Mouse (Mus musculus): ENCODE measurements around the gene Depdc5. TPM values are rescaled to one million over a fixed set of nuclear protein-coding genes. Genes with fewer than 3 reads are reported as not detected.
"Not testable (repeated sequence)": the region's sequence is repeated elsewhere in the genome, so short reads cannot be mapped to it uniquely, and the experiment has no call there.

The Depdc5 gene
- polyA plus RNA-seq, 1 experiment from 2014 or later: 32.1 TPM

DNA sequence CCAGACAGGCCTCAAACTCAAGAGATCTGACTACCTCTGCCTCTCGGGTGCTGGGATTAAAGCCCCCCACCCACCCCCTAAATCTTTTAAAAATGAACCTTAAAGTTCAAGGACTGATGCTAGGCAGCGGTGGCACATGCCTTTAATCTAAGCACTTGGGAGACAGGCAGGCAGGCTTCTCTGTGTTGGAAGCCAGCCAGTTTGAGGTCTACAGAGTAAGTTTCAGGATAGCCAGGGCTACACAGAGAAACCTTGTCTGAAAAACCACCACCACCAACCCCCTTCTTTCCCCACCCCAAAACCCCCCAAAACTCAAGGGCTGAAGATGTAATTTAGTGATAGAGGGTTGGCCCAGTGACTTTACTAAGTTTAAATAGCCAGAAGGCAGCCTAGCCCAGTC, 165.2 kb downstream of the Depdc5 start:
- H3K27me3 ChIP-seq (replicated peaks; ENCODE audit: control insufficient read depth, insufficient read depth, low read length): no peaks in the 10 kb centered on the region
- peaks cover 4% of the 10 kb centered on the region for H3K36me3 ChIP-seq (ENCODE audit: control insufficient read depth, insufficient read depth)
- H3K27ac ChIP-seq (ENCODE audit: low read length): no peak overlapping the region
- no peak overlapping the region for H3K4me2 ChIP-seq (ENCODE audit: low read length)
- peaks cover 27% of the 10 kb centered on the region for H3K4me1 ChIP-seq (replicated peaks; ENCODE audit: control insufficient read depth, insufficient read depth, low read length)
- 79% methylated on average over 2 of the region's 2 CpGs for WGBS
- ATAC-seq: no peak
- H3K9ac ChIP-seq (replicated peaks; ENCODE audit: low read depth, low read length): no peak overlapping the region
- no peak overlapping the region for H3K4me3 ChIP-seq (replicated peaks; ENCODE audit: low read length)
- no peaks in the 10 kb centered on the region for H3K9me3 ChIP-seq (ENCODE audit: control insufficient read depth, low read length)

DNA sequence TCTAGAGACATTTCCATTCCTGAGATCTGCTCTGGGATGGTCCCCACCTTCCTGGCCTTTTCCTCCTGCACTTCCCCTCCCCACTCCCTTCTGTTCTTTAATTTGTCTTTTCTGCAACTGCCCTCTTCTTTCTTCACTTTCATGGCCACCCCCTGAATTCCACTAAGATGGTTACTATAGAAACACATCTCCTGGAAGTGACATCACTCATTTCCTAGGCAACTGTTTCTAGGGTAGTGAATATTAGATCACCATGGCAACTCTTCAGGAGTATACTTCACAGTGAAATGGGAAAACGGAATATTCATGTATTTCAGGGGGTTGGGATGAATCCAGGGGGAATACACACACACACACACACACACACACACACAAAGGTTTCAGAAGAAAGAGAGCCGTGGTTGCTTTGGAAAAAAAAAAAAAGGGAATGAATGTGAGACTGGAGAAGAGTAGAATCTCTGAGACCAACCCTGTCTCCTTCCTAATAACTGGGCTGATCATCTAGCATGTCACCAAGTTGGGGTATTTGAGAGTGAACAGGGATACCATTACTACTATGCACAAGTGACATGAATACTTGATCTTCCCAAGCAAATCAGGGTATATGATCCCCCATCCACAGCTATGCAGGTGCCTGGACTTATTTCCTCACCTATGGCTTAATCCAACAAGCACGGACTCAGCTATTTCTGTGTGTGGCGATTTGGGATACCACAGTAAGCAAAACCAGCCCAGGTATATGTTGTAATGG, 167.1 kb downstream of the Depdc5 start:
- H3K4me1 ChIP-seq (replicated peaks; ENCODE audit: control insufficient read depth, insufficient read depth, low read length): peaks cover 21% of the 10 kb centered on the region
- H3K9me3 ChIP-seq (ENCODE audit: control insufficient read depth, low read length): no peaks in the 10 kb centered on the region
- H3K4me2 ChIP-seq (ENCODE audit: low read length): peak overlapping the region; percentile 18; the same call in 1 of the 2 replicates
- 45% methylated on average over 4 of the region's 4 CpGs for WGBS
- peak; percentile 86 for ATAC-seq
- no peak overlapping the region for H3K9ac ChIP-seq (replicated peaks; ENCODE audit: low read depth, low read length)
- peaks cover 4% of the 10 kb centered on the region for H3K36me3 ChIP-seq (ENCODE audit: control insufficient read depth, insufficient read depth)
- peak overlapping the region; percentile 66 for H3K27ac ChIP-seq (ENCODE audit: low read length)
- no peaks in the 10 kb centered on the region for H3K27me3 ChIP-seq (replicated peaks; ENCODE audit: control insufficient read depth, insufficient read depth, low read length)
- H3K4me3 ChIP-seq (replicated peaks; ENCODE audit: low read length): no peak overlapping the region

DNA sequence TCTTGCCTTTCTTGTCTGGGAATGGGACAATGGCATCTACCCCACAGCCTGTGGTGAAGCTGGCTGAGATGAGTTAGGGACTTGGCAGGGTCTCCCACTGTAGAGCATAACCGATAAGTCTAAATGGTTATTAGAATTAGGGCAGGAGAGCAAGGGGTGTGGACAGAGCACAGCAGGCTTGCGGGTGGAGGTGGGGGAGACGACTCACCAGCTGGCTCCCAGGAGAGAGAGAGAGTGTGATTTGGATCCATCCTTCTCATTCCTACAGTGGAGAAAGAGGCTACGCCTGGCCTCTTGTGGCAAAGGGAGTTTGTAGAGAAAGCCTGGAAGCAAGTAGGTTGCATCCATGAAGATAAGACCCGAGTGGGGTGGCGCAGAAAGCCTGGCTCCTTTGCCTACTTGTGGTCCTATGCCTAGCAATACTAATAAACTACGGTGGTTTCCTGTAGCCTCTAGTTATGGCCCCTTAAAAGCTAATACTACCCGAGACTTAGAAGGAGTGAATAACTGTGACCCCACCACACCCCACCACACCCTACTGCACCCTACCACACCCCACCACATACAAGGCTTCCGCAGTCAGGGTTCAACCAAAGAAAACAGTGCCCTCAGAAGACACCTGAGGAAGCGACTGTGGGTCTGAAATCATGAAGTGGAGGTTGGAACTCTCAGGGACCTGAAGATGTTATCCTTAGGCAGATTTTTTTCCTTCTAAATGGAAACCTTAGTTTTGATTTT, 168.7 kb downstream of the Depdc5 start:
- no peak overlapping the region for H3K9ac ChIP-seq (replicated peaks; ENCODE audit: low read depth, low read length)
- H3K27me3 ChIP-seq (replicated peaks; ENCODE audit: control insufficient read depth, insufficient read depth, low read length): no peaks in the 10 kb centered on the region
- H3K4me2 ChIP-seq (ENCODE audit: low read length): no peak overlapping the region
- WGBS: 90% methylated on average over 10 of the region's 10 CpGs
- ATAC-seq: no peak
- no peaks in the 10 kb centered on the region for H3K9me3 ChIP-seq (ENCODE audit: control insufficient read depth, low read length)
- no peak overlapping the region for H3K4me3 ChIP-seq (replicated peaks; ENCODE audit: low read length)
- no peak overlapping the region for H3K27ac ChIP-seq (ENCODE audit: low read length)
- peaks cover 17% of the 10 kb centered on the region for H3K4me1 ChIP-seq (replicated peaks; ENCODE audit: control insufficient read depth, insufficient read depth, low read length)
- H3K36me3 ChIP-seq (ENCODE audit: control insufficient read depth, insufficient read depth): peaks cover 4% of the 10 kb centered on the region

DNA sequence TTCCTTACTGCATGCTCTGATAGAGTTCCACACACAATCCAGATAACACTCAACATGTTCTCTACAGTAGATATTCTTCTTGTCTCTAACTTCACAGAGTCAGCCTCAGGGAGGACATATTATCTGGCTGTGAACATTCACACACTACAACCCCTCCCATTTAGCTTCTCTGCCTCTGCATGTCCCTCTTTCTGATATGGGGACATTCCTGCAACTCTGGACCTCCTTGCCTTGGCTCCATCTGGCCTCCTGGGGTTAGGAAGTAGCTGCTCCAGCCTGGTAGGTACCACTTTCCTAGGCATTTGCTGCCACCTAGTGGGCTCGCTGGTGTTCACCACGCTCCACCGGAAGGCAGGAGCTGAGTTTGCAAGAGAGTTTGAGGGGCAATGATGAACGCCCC, 169.6 kb downstream of the Depdc5 start:
- no peaks in the 10 kb centered on the region for H3K27me3 ChIP-seq (replicated peaks; ENCODE audit: control insufficient read depth, insufficient read depth, low read length)
- no peak overlapping the region for H3K27ac ChIP-seq (ENCODE audit: low read length)
- H3K36me3 ChIP-seq (ENCODE audit: control insufficient read depth, insufficient read depth): peaks cover 1% of the 10 kb centered on the region
- H3K9ac ChIP-seq (replicated peaks; ENCODE audit: low read depth, low read length): no peak overlapping the region
- no peak overlapping the region for H3K4me2 ChIP-seq (ENCODE audit: low read length)
- peak; percentile 73 for ATAC-seq
- H3K4me1 ChIP-seq (replicated peaks; ENCODE audit: control insufficient read depth, insufficient read depth, low read length): peaks cover 17% of the 10 kb centered on the region
- 2% methylated on average over 4 of the region's 4 CpGs for WGBS
- H3K9me3 ChIP-seq (ENCODE audit: control insufficient read depth, low read length): no peaks in the 10 kb centered on the region
- no peak overlapping the region for H3K4me3 ChIP-seq (replicated peaks; ENCODE audit: low read length)

DNA sequence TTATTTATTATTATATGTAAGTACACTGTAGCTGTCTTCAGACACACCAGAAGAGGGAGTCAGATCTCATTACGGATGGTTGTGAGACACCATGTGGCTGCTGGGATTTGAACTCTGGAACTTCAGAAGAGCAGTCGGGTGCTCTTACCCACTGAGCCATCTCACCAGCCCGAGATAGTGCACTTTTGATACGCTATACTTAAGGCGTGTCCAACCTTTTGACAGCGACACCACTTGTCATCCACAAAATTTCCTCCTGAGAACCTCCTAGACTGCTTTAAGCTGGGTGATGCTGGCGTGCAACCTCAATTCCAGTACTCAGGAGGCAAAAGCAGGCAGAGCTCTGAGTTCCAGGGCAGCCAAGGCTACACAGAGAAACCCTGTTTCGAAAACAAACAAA, 170.1 kb downstream of the Depdc5 start:
- not testable (repeated sequence) for H3K4me3 ChIP-seq (replicated peaks; ENCODE audit: low read length); H3K27ac ChIP-seq (ENCODE audit: low read length); H3K27me3 ChIP-seq (replicated peaks; ENCODE audit: control insufficient read depth, insufficient read depth, low read length); H3K9me3 ChIP-seq (ENCODE audit: control insufficient read depth, low read length); H3K9ac ChIP-seq (replicated peaks; ENCODE audit: low read depth, low read length); H3K36me3 ChIP-seq (ENCODE audit: control insufficient read depth, insufficient read depth); H3K4me2 ChIP-seq (ENCODE audit: low read length); ATAC-seq
- peaks cover 17% of the 10 kb centered on the region for H3K4me1 ChIP-seq (replicated peaks; ENCODE audit: control insufficient read depth, insufficient read depth, low read length)
- 48% methylated on average over 8 of the region's 8 CpGs for WGBS

DNA sequence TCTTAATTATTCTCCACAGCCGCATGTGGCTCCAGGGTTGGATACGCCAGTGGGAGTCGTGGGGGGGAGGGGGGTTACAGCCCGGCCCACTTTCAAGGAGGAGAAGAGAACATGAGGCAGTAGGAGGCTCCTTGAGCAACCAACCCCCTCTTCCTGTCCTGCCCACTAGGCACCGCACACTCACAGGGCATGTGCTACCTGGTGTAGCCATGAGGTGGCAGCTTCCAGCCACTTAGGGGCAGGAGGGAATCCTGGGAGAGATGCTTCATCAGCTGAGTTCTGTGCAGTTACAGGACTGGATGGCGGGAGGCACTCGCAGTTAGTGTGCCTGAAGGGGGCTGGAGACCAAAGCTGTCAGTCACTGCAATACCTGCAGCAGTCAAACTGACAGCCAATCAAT, 170.6 kb downstream of the Depdc5 start:
- no peaks in the 10 kb centered on the region for H3K36me3 ChIP-seq (ENCODE audit: control insufficient read depth, insufficient read depth)
- H3K27me3 ChIP-seq (replicated peaks; ENCODE audit: control insufficient read depth, insufficient read depth, low read length): no peaks in the 10 kb centered on the region
- WGBS: 22% methylated on average over 7 of the region's 7 CpGs
- no peak overlapping the region for H3K27ac ChIP-seq (ENCODE audit: low read length)
- H3K4me1 ChIP-seq (replicated peaks; ENCODE audit: control insufficient read depth, insufficient read depth, low read length): peaks cover 17% of the 10 kb centered on the region
- no peak overlapping the region for H3K4me2 ChIP-seq (ENCODE audit: low read length)
- no peaks in the 10 kb centered on the region for H3K9me3 ChIP-seq (ENCODE audit: control insufficient read depth, low read length)
- ATAC-seq: no peak
- H3K9ac ChIP-seq (replicated peaks; ENCODE audit: low read depth, low read length): no peak overlapping the region
- no peak overlapping the region for H3K4me3 ChIP-seq (replicated peaks; ENCODE audit: low read length)

DNA sequence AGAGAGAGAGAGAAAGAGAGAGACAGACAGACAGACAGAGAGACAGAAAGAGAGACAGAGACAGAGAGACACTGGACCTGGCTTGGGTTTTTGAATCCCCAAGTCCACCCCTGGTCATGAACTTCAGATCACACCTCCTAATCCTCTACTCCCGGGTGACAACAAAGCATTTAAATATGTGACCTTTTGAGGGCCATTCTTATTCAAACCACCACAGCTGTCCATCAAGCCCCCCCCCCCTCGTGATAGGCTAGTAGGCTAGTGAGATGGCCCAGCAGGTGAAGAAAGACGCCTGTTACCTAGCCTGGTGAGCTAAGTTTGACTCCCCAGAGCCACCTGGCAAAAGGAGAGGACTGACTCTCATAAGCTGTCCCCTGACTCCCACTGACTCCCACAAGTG, 171.4 kb downstream of the Depdc5 start:
- no peak overlapping the region for H3K4me2 ChIP-seq (ENCODE audit: low read length)
- no peak overlapping the region for H3K27ac ChIP-seq (ENCODE audit: low read length)
- no peak overlapping the region for H3K9ac ChIP-seq (replicated peaks; ENCODE audit: low read depth, low read length)
- no peaks in the 10 kb centered on the region for H3K36me3 ChIP-seq (ENCODE audit: control insufficient read depth, insufficient read depth)
- H3K4me1 ChIP-seq (replicated peaks; ENCODE audit: control insufficient read depth, insufficient read depth, low read length): peaks cover 22% of the 10 kb centered on the region
- no peak overlapping the region for H3K4me3 ChIP-seq (replicated peaks; ENCODE audit: low read length)
- no peaks in the 10 kb centered on the region for H3K9me3 ChIP-seq (ENCODE audit: control insufficient read depth, low read length)
- no peaks in the 10 kb centered on the region for H3K27me3 ChIP-seq (replicated peaks; ENCODE audit: control insufficient read depth, insufficient read depth, low read length)
- 51% methylated on average over 3 of the region's 3 CpGs for whole genome bisulfite sequencing
- ATAC-seq: no peak

DNA sequence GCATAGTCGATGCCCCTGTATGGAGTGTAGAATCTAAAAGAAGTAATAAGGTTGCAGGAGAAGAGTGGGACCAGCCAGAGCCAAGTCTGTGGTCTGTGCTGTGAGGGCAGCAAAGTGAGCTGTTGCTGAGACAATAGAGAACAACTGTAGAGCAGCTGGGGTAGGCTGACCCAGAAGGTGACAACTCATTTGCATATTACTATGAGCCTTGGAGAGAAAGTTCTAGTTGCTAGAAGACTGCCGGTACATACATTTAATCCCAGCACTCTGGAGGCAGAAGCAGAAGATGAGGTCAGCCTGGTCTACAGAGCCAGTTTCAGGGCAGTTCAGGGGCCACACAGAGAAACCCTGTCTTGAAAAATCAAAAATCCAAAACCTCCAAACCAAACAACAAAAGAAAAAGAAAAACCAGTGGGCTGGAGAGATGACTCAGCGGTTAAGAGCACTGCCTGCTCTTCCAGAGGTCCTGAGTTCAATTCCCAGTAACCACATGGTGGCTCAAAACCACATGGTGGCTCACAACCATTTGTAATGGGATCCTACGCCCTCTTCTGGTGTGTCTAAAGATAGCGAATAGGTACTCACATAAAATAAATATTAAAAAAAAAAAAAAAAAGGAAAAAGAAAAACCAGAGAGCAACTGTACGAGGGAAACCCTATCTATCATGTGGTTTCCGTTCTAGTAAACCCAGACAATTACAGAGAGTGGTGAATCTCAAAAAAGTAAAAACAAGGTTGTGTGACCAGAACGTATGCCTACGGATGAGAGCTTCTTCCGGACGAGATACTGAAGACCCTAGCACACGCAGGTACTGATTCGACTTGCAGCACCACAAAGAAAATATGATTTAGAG, 175.4 kb downstream of the Depdc5 start:
- Histone ChIP-seq H3K4me2 (ENCODE audit: low read length) (peak overlapping the region; percentile 42), H3K9ac (replicated peaks; ENCODE audit: low read depth, low read length) (no peak overlapping the region), H3K9me3 (ENCODE audit: control insufficient read depth, low read length) (no peaks in the 10 kb centered on the region), H3K36me3 (ENCODE audit: control insufficient read depth, insufficient read depth) (no peaks in the 10 kb centered on the region), H3K27me3 (replicated peaks; ENCODE audit: control insufficient read depth, insufficient read depth, low read length) (no peaks in the 10 kb centered on the region), H3K27ac (ENCODE audit: low read length) (no peak overlapping the region), H3K4me3 (replicated peaks; ENCODE audit: low read length) (no peak overlapping the region; the same call in 1 of the 2 replicates), H3K4me1 (replicated peaks; ENCODE audit: control insufficient read depth, insufficient read depth, low read length) (peaks cover 6% of the 10 kb centered on the region; the same call in 1 of the 2 replicates)
- no peak for ATAC-seq
- 47% methylated on average over 13 of the region's 13 CpGs for WGBS

DNA sequence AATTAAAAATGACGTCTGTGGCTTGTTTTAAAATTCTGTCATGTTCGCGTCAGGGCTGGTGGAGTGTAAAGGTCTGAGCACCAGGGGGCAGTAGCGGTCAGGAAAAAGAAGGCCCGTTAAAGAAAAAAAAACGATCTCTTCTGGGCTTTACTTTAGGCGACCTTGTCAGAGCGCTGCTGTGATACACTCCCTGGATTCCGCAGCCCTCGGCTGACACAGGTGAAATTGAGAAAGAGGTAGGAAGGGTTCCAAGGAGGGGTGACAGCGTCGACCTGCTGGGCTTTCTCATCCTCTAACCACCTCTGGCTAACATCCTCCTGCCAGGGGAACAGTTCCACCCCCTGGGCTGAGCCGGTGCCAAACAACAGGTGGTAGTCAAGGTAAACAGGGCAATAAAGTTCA, 176.0 kb downstream of the Depdc5 start:
- Histone ChIP-seq H3K4me1 (replicated peaks; ENCODE audit: control insufficient read depth, insufficient read depth, low read length) (peaks cover 6% of the 10 kb centered on the region; the same call in 1 of the 2 replicates), H3K4me2 (ENCODE audit: low read length) (peak overlapping the region; percentile 42), H3K27ac (ENCODE audit: low read length) (no peak overlapping the region), H3K4me3 (replicated peaks; ENCODE audit: low read length) (no peak overlapping the region; the same call in 1 of the 2 replicates), H3K27me3 (replicated peaks; ENCODE audit: control insufficient read depth, insufficient read depth, low read length) (no peaks in the 10 kb centered on the region), H3K36me3 (ENCODE audit: control insufficient read depth, insufficient read depth) (no peaks in the 10 kb centered on the region), H3K9ac (replicated peaks; ENCODE audit: low read depth, low read length) (peak overlapping the region; percentile 12; the same call in 1 of the 2 replicates), H3K9me3 (ENCODE audit: control insufficient read depth, low read length) (no peaks in the 10 kb centered on the region)
- 4% methylated on average over 13 of the region's 13 CpGs for WGBS
- ATAC-seq: 0 out of 2 replicates have a peak, but pooled peaks have one; percentile 15
